Mouse (Mus musculus): ENCODE data around the gene Phtf2.

DNA sequence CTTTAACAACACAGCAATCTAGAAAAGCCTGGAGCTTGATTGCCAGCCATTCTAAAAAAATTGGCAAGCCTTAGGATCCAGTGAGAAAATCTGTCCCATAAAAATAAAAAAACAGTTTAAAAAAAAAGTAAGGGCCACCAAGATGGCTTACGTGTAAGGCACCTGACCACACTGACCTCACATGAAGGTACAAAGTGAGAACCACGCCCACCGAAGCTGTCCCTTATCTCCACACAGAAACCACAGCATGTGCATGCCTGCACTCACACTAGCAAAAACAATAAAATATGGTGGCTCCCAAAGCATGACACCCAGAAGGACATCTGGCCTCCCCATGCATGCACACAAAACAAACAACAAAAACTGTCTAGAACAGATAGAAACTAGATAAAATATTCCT is 49.4 kb upstream of the Phtf2 start:
- TF ChIP-seq CTCF (IDR thresholded peaks at IDR 0.05; ENCODE audit: extremely low read depth, insufficient read depth, insufficient read length, insufficient replicate concordance) (no peak), POLR2A (IDR thresholded peaks at IDR 0.05; ENCODE audit: low read depth, low read length) (no peak)

Data from spleen, adult 2 months (tissue).